Mouse (Mus musculus) ES-Bruce4 (cell line): Measurements from ENCODE around the gene Apba2.

Experiments used
- CTCF ChIP-seq: IDR thresholded peaks from one replicate; pipeline ENCODE4 v1.8.1; 2011; ENCODE audit warnings: low read depth, low read length
- POLR2A ChIP-seq: IDR thresholded peaks from one replicate; pipeline ENCODE4 v1.8.1; 2011; ENCODE audit warnings: low read length; ENCODE audit not compliant: insufficient read depth

DNA sequence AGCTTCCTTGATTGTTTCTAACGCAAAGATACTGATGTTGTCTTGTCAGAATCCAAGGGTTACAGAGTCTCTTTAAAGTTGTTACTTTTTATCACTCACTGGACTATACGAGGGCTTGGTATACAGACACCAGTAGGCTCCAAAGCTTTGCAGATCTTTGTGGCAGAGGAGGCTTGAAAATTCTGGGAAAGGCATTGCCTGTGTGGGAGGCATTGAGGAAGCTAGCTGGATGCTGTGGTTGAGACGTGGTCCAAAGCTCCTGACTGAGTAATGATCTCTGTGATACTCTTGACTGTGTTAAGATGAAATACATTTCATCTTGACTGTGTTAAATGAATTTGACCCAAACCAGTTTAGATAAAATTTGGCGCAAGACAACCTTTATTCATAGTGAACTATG, 84.6 kb downstream of the Apba2 start:
- TF ChIP-seq POLR2A (no peak), CTCF (no peak)
